Mouse (Mus musculus): ENCODE data around the gene Inha. TPM values are rescaled to one million over a fixed set of nuclear protein-coding genes. Genes with fewer than 3 reads are reported as not detected.

Inha gene
- not detected in 2 replicates for total RNA-seq (2015; ENCODE audit: low replicate concordance)
- total RNA-seq (2017; ENCODE audit: low replicate concordance), result not detected in 2 replicates

DNA sequence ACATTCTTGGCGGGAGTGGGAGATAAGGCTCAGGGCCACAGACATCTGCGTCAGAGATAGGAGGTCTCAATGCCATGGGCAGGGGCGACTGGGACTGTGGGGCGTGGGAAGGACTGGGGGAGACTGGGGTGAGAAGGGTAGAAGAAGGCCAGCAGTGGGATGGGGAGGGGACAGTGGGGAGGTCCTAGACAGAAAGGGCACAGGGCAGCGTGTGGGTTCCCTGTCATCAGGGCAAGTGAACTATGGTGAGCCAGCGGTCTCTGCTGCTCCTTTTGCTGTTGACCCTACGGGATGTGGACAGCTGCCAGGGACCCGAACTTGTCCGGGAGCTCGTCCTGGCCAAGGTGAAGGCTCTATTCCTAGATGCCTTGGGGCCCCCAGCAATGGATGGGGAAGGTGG, at the start of gene Inha:
Gene Inha (plus strand): TSS at position 72 of the 400 bp plus-strand sequence.
- no peak for ATAC-seq (replicated peaks; ENCODE audit: low FRiP score, poor library complexity, severe bottlenecking)

DNA sequence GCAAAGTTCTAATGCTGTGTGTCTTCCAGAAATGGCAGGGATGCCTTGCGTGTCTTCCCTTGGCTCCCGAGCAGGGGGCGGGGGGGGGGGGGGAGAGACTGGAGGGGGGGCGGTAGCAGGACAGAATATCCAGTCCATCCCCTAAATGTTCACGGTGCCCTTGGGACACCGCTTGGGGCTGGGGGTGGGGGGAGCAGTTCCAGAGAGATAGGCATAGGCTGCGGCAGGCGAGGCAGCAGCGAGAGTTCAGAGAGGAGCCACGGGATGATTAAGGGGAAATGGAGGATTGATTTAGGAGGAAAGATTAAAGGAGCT, 49.2 kb upstream of the Inha start:
- ATAC-seq (replicated peaks; ENCODE audit: low FRiP score, poor library complexity, severe bottlenecking), result no peak

DNA sequence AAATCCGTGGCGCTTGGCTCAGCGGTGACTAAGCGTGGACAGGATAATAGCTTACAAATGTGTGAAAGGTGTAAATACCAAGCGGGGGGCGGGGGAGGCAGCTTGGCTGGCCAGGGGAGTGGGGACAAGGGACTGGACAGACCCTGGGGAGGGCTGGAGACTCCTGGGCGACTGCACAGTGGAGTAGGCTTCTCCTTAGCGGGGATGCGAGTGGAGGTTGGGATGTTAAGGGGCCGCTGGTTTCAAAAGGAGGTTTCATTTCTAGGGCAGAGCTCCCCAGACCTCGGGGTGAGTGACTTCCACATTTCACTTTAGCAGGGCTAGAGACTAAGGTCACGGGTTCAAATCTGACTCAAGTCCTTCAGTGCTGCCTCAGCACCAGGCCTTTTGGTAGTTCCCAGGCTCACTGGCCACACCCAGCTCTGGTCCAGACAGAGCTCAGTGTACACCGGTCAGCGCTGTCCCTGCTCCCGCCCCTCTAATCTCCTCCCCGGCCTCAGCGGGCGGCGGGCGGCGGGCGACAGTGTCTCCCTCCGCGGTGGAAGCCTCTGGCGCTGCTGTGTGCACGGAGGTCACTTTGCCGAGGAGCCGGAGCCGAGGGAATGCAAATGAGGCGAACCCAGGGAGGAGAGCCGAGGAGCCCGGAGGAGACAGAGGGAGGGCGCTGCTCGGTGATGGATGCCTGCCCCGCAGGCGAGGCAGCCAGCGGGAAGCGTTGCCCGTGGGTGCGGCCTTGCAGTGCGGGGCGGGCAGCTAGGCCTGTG, 48.7 kb upstream of the Inha start:
- ATAC-seq (replicated peaks; ENCODE audit: low FRiP score, poor library complexity, severe bottlenecking), result 0 out of 2 replicates have a peak, but pooled peaks have one; percentile 30

DNA sequence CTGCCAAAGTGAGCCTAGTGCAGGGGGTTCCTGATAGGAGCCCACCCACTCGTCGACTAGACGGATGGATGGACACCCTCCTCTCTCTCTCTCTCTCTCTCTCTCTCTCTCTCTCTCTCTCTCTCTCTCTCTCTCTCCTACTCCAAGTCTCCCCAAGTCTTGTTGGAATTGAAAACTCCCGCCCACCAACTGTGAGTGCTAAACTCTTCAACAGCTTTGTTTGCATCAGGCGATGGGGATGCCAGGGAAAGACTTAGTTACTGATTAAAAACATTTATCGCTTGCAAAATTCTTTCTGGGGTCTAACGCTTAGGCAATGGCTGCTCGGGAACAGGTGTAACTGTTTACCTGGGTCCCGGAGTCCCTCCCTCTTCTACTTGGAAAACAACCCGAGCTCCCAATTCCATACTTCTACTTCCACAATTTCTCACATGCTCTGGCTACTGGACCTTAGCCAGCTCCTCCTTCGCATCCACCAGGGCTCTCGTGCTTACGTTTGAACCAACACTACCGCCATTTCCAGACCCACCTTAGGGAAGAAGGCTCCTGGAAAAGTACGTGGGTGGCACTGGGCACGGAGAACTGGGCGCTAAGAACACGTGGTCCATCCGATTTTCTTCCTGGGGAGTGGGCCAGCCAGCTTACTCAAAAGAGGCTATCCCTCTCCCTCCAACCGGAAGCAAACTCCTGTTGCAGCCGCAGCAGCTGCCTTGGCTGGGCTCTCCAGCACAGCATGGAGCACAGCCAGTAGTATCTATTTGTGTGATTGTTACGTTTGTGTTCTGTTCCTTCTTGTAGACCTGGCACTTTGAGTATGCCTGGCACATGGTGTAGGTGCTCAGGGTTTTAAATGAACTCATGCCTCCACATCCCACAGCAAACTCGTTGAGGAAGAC, 47.8 kb upstream of the Inha start:
- ATAC-seq (replicated peaks; ENCODE audit: low FRiP score, poor library complexity, severe bottlenecking), result no peak

DNA sequence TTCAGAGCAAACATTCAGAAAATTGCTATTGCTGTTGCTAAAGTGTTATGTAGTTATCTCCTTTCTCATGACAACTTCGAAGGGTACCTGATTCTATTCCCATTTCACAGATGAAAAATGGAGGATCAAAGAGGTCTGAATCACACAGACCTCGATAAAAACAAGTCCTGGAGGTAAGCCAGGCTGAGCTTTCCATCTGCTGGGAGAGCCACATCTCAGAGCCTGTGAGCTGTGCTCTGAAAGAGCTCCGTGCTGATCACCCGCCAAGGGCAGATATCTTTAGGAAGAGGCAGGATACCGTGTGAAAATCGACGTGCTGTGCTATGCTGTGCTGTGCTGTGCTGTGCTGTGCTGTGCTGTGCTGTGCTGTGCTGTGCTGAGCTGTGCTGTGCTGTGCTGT, 46.6 kb upstream of the Inha start:
- ATAC-seq (replicated peaks; ENCODE audit: low FRiP score, poor library complexity, severe bottlenecking), result no peak

DNA sequence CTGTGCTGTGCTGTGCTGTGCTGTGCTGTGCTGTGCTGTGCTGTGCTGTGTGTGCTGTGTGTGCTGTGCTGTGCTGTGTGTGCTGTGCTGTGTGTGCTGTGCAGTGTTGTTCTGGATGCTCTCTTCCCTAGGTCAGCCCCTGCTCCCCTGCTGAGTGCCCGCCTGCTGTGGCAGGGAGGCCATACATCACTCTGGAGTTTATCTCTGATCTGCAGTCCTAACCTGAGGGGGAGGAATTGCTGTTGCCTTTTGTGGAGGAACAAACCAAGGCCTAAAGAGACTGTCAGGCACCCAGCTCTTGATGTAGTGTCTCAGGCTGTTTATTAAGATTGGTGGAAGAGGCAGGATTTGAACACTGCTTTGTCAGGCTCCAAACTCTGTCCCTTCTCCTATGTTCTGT, 44.2 kb upstream of the Inha start:
- peak; percentile 66; the same call in 1 of the 2 replicates for ATAC-seq (replicated peaks; ENCODE audit: low FRiP score, poor library complexity, severe bottlenecking)

DNA sequence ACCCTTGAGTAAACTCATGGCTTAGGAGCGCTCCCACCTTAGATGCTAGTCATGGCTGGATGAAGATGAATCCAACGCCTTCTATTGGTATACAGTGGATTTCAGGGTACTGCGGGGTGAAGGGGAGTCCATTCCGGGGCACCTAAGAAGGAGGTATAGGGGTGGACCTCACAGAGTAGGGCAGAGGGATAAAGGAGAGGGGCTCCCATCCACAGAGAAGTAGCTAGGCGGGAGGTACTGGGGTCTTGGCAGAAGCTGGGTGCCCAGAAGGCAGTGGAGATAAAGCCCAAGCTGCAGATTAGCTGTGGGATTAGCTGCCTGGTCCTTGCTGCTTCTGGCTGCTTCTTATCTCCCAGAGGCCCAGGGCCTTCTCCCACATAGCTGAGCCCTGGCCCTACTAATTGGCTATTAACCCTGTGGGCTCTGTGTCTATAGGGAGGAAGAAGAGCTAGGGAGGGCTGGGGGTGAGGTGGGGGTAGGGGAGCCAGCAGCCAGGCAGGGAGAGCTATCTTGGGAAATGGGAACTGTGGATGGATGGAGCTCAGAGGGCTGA, 43.1 kb upstream of the Inha start:
- ATAC-seq (replicated peaks; ENCODE audit: low FRiP score, poor library complexity, severe bottlenecking), result no peak

DNA sequence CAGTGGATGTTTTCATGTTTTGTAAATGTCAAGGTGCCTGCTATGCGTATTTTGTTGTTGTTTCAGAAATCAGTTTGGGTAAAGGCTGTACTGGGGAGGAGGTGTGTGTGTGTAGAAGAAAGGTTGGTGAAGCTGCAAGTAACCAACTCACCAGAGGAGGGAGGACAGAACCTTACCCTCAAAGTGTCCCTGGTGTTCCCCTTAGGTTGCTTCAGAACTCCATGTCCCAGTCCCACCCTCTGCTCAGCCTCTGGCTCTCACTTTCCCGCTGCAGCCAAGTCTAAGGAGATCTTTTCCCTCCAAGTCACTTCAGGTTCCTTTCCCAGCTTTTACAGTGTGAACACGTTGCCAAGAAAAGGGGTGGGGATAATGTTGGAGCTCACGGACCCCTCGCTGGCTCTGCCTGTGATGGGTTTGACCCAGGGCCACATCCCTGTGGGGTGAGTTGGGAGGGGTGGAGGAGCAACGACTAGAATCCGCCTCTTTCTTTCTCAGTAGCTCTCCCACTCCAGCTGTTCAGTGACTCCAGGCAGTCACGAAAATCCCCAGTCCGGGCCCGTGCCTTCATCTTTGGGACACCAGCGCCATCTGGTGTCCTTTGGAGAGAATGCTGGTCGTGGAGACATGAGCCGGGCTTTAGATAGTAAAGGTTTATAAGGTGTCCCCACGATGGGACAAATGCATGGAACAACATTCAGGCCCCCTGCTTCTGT, 39.5 kb upstream of the Inha start:
- ATAC-seq (replicated peaks; ENCODE audit: low FRiP score, poor library complexity, severe bottlenecking), result peak; percentile 57; the same call in 1 of the 2 replicates

DNA sequence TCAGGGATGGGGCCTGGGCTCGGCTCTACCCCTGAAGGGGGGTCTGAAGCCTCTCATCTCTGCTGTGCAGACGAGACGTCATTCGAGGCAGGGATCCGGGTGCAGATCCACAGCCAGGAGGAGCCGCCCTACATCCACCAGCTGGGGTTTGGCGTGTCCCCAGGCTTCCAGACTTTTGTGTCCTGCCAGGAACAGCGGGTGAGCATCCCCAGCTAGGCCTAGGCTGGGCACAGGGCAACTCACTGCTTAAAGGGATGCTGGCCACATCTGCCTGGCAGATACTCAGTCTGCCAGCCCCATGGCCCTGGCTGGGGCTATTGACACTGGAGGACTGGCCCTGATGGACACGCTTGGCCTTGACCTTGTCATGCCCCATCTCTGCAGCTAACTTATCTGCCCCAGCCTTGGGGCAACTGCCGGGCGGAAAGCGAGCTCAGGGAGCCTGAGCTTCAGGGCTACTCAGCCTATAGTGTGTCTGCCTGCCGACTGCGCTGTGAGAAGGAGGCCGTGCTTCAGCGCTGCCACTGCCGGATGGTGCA, 37.5 kb upstream of the Inha start:
- no peak for ATAC-seq (replicated peaks; ENCODE audit: low FRiP score, poor library complexity, severe bottlenecking)

DNA sequence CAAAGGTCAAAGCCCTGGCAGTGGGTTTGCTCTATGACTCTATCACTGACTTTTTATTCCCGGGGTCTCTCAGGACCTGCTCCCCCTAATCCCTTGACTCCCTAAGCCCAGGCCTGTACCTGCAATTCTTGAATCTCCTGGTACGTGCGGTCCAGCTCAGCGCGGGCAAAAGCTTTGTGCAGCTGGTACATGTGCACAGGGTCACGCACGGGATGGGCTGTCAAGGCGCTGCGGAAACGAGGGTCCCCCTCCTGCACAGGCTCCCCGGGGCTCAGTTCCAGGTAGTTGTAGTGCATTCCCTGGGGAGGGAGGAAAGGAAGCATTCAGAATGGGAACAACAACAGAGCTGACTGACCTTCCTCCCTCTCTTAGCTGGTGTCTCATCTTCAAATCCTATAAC, 30.4 kb upstream of the Inha start:
- ATAC-seq (replicated peaks; ENCODE audit: low FRiP score, poor library complexity, severe bottlenecking), result no peak

DNA sequence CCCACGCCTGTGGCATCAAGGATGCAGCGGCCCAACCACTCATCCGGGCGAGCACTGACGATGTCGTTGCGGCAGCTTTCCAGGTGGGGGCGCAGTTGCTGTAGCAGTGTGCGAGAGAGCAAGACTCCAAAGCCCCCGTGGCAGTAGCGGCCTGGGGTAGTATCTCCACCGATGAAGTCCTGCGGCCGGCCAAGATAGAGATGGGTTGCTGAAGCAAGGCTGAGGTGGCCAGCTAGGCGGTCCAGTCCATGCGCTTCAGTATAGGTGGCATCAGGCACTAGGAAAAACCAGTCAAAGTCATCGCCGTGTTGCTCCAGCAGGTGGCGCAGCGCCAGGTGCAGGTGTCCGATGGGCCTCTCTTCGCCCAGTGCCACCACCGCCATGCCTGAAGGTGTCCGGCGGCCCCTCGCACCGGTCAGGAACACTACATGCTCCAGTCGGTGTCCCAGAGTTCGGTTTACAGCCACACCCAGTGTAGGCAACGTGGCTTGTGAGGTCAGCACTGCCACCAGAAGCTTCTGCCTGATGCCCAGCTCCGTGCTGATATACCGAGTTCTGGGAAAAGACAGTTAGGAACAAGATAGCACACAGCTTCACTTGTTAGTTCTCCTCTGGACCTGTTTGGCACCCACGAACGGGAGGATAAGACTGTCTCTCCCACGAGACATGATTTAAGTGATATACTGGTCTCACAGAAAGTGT, 29.5 kb upstream of the Inha start:
- ATAC-seq (replicated peaks; ENCODE audit: low FRiP score, poor library complexity, severe bottlenecking), result peak; percentile 43

DNA sequence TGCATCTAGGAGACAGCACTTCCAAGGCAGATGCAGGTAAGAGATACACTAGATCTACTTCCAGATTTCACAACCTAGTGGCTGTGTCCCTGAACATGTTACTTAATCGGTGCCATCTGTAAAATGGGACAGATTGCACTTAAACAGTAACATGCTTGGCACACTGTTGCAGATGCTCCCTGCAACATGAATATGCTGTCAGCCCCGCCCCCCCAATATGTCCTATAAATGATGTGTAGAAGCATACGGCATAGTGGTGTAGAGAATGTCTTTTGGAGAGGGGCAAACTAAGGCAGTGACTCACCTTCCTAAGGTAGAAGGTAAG, 28.9 kb upstream of the Inha start:
- no peak for ATAC-seq (replicated peaks; ENCODE audit: low FRiP score, poor library complexity, severe bottlenecking)

DNA sequence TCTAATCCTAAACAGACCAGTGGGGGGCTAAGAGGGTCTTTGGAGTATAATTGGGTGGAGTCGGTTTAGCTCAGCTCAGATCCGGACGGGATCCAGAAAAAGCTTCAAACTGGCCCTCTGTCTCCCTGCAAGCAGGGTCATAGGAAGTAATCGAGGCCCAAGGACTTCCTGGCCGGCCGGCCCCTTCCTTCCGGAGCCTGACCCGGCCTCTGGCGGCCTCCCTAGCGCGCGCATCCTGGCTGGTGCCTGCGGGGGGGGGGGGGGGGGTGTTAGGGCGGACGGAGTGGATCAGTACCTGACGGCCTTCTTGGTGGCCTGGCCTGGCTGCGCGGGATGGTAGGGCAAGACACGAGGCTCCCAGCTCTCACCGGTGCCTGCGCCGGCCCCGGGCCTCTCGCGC, 28.4 kb upstream of the Inha start:
- ATAC-seq (replicated peaks; ENCODE audit: low FRiP score, poor library complexity, severe bottlenecking), result no peak

DNA sequence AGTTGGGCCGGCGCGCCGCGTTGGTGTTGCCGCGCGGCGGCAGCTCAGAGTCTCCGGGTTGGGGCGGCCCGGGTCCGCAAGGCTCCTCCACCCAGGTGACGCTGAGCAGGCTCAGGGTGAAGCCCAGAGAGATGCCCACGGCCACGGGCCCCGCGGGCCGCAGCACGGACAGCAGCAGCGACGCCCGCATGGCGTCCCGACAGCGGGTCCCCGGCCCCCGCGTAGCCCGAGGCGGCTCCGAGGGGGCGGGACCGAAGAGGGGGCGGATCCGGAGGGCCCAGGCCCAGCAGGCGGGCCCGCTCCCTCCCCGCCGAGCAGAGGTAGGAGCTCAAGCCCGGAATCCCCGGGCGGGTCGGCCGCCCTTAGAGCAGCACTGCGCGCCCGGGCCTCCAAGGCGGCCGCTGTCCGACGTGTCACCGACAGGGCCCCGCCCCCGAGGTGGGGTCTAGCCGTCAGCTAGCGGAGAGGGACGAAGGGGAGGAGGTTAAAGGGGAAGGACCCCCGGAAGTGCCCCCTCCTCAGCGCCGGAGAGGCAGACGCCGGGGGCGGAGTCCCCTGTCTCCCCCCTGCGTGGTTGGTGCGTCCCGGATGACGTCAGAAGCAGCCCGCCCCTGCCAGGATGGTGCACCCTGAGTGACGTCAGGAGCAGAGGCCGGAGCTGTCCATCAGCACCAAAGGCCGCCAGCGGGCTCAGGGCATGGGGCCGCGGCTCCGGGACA, 27.8 kb upstream of the Inha start, which contains the start of the genes Chpf and Tmem198:
Gene Chpf (minus strand): TSS at position 392 of the 719 bp plus-strand sequence.
Gene Tmem198 (plus strand): TSS at position 617 of the 719 bp plus-strand sequence.
- peak; percentile 71 for ATAC-seq (replicated peaks; ENCODE audit: low FRiP score, poor library complexity, severe bottlenecking)

DNA sequence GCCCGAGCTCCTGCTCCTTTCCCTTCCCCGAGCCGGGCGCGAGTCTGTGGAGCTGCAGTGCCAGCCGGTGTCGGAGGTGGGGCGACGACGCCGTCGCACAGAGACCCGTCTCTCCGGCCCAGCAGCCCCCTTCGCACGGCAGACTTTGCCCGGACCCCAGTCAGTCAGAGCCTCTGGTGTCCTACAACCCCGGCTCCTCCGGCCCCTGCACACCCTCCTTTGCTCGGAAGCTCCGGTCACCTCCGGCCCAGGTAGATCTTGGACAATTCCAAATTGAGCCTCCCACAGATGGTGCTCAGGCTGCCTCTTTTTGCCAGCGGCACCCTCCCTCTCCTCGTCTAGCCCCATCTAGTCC, 27.3 kb upstream of the Inha start:
- no peak for ATAC-seq (replicated peaks; ENCODE audit: low FRiP score, poor library complexity, severe bottlenecking)

DNA sequence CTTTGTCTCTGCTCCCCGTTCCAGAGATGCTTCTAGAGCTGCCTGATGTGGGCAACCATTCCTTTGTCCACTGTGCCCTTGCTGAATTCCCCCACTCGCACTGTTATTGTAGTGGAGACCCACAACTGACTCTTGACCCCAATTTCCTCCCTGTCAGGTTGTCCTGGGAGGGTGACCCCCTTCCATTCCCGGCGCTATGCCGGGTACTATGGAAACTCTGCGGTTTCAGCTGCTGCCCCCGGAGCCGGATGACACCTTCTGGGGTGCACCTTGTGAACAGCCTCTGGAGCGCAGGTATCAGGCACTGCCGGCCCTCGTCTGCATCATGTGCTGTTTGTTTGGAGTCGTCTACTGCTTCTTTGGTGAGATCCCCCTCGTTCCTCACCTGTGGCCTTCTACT, 26.8 kb upstream of the Inha start:
- no peak for ATAC-seq (replicated peaks; ENCODE audit: low FRiP score, poor library complexity, severe bottlenecking)

DNA sequence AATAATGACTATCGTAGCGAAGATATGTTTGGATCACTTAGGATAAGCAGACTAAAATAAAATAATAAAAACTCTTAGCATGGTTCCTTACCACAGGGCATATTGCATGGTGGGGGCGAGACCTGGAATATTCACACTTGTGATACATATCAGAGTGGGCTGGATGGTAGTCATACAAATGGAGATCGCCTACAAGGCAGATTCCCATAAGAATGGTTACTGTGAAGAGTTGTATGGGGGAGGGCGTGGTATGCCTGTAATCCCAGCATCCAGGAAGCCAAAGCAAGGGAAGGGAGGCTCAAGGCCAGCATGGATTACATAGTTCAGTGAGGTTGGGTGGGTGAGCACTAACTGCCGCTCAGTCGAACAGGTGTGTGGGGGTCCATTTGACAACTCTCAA, 26.1 kb upstream of the Inha start:
- ATAC-seq (replicated peaks; ENCODE audit: low FRiP score, poor library complexity, severe bottlenecking), result no peak

DNA sequence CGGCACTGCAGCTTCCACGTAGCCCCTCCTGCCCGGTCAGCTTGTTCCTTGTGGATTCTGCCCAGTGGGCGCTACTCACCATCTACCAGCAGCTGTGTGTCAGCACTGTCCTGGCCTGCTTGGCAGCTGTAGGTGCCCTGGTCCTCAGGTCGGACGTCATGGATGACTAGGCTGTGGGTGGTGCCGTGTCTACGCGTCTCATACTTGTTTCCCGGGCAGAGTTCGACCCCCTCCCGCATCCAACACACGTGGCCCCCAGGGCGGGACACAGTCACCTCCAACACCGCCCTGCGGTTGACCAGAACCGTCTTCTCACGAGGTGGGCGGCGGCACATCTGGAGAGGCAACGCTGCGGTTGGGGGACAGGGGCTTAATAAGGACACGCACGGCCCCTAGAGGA, 20.3 kb upstream of the Inha start:
- ATAC-seq (replicated peaks; ENCODE audit: low FRiP score, poor library complexity, severe bottlenecking), result no peak

DNA sequence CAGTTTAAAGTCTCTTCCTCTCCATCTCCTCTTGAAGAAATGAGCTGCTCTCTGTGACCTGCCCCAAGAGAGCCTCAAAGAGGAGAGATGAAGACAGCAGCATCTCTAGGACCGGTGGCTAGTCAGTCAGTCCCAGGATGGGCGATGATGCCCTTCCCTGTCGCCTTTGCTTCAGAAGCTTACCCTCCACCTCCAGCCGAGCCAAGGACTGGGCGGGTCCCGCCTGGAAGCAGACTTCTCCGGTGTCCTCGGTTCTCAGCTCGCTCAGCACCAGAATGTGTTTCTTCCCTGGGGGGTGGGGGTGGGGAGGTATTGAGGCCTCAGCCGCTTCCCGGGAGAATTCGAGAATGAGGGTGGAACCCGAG, 19.9 kb upstream of the Inha start:
- no peak for ATAC-seq (replicated peaks; ENCODE audit: low FRiP score, poor library complexity, severe bottlenecking)
